Mouse (Mus musculus) lung, postnatal 0 days (tissue): Measurements from ENCODE around the gene Fgf12.

Source experiments
- CTCF ChIP-seq: IDR thresholded peaks from 2 replicates; pipeline ENCODE4 v1.5.1; 2016; ENCODE audit warnings: antibody characterized with exemption, mild to moderate bottlenecking
- EP300 ChIP-seq: IDR thresholded peaks from 2 replicates; pipeline ENCODE4 v1.6.1; 2016; ENCODE audit warnings: antibody characterized with exemption, mild to moderate bottlenecking, control low read depth

DNA sequence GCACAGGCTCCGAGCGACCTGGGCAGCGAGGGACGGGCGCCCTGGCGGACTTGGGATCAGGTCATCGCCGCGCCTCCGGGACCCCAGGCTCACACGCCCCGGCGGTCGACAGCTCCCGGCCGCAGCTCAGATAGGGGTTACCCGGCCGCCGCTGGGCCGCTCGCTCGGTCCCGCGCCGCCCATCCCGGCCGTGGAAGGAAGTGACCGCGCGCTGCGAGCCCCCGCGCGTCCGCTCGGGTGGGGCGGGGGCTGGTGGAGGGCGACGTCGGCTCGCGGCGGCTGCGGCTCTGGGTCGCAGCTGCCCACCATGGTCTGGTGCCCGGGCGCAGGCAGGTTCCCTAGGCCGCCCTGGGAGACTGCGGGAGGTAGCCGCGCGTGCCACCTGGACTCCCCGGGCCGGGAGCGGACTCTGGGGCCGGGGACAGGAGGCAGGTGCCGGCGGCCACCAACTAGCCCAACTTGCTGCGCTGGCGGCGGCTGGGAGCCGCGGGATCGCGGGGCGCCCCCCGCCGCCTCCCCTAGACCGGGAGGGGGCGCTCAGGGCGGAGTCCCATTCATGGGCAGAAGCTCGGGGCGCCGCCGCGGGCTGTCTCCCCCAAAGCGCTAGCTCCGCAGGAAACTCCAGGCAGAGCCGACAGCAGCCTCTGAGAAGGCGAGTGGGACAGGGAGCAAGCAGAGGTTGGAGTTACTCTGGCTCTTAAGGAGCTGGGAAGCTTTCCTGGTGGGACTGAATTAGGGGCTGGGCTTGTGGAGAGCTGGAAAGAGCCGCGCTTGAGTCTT is 306.3 kb downstream of the Fgf12 start:
- TF ChIP-seq CTCF, result no peak
- TF ChIP-seq EP300, result no peak
